Mouse (Mus musculus) urinary bladder, postnatal 4 days (tissue): ENCODE results near the gene Tpm4.

Source experiments
- DNase-seq, 2 experiments: peaks; one replicate each; pipeline ENCODE4 v3.0.0; 2021 to 2022; ENCODE audit warnings: low spot score in 2 of 2

Gene Tpm4

DNA sequence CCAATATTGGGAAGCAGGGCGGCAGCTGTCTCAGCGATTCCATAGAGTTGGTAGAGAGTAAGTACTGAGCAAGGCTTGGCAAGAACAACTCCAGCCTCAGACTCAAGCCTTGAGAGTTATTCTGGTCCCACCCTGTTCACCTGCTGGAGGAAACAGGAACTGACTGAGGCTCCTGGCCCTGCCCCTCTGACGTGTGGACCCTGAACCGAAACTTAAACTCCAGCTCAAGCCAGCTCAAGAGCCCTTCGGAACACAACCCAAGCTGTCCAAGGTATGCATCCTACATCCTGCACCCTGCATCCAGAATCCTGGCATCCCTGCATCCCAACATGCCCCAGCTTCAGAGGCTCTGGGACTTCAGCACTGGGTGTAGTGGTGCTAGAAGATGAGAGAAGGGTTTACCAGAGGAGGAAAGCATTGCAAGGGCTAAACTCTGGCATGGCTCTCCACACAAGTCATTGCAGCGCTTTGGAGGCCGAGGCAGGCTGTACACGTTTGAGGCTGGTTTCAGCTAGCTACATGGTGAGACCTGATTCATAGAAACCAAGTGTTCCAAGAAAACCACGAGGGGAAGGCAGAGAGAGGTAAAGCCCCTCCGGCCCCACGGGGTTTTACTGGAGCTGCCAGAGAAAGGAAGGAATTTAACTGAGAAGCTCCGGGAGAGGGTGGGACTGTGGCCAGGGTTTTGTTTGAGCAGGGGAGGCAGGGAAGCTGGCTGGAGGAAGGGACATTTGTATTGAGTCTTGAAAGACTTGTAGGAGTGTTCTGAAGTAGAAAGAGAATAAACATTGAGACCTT is 54.8 kb downstream of the Tpm4 start, which contains the start of gene Hsh2d:
TSS of gene Hsh2d (plus strand) at position 222 of the 798 bp plus-strand sequence.
- no peak for DNase-seq

DNA sequence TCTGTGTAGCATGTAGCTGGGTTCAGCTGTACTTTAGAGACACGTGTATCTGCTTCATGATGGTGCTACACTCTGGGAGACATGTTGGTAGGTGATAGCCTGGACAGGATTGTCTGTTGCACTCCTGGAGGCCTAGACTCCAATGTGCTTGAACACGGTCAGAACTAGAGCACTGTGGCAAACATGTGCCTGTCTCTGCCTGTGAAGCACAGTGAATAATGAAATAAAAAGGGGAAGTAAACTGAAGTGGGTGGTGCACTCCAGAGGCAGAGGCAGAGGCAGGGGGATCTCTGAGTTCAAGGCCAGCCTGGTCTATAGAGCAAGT is 55.4 kb downstream of the Tpm4 start:
- no peak for DNase-seq

DNA sequence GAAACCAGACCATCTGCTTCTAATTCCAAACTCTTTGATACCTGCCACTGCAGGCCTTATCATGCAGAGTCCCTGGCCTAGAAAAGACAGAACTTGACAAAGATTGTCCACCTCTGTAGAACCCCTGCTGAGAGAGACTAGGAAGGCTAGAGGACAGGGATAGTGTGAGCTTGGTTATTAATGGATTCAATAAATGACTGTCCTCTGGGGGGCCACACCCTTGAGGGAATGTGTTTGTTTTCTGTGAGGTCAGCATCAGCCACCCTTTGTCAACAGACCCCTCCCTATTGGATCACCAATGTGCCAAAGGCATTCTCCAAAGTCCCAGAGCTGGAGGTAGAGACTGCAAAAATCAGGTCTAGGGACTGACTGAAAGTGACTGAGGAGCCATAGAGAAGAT is 57.3 kb downstream of the Tpm4 start:
- DNase-seq, result no peak

DNA sequence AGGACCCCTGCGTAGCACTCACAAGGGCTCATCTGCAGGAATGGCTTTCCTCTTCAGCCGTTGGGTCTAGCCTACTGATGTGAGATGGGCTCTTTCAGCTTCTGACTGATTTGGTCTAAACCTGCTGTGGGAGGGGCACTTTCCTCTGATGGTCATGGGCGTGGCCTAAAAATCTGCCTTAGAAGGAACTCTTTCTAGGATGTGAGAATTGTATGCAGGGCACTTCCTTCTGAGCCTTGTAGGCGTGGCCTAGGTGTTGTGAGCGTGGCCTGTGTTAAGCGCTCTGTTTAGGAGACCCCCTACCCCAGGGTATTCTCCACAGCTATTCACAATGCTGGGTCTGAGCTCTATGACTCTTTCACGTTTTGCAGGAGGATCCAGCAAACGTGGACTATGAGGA is 63.2 kb downstream of the Tpm4 start:
- DNase-seq, result no peak
